Mouse (Mus musculus) gastrocnemius, postnatal 14 days (tissue): Measurements from ENCODE around the gene Utp6. TPM values are rescaled to one million over a fixed set of nuclear protein-coding genes. Genes with fewer than 3 reads are reported as not detected.
"Not testable (repeated sequence)": the region's sequence is repeated elsewhere in the genome, so short reads cannot be mapped to it uniquely, and the experiment has no call there.

Experiments used
- DNase-seq: peaks from one replicate; pipeline ENCODE4 v3.0.0; 2021; ENCODE audit warnings: mixed read lengths
- intact Hi-C: fragments of 180-260 bp; cut with DNase I; formaldehyde crosslinking; loops from one replicate; pipeline ENCODE4 v1.15.1; 2025; ENCODE audit warnings: low total_unique reads
- long read RNA-seq, 2 experiments: library from polyadenylated mRNA; stranded (forward); transcript quantifications; one replicate each; pipeline ENCODE4 v2.0.0; 2021
- total RNA-seq, 2 experiments: library from RNA; stranded (reverse); gene quantifications; 2 replicates each; pipeline ENCODE4 v1.2.3; 2021

The Utp6 gene
- 10 to 100 TPM; 30.8 to 35.4 TPM for total RNA-seq
- long read RNA-seq, experiment 1, transcript Utp6-201 (19 exons, 3,877 nt), result major isoform, 10 of 14 reads
- long read RNA-seq, experiment 1, partial matches to known transcripts, result 3 of 14 reads
- long read RNA-seq, experiment 1, other reads (novel, unspliced or antisense), result 1 of 14 reads
- long read RNA-seq, experiment 2, transcript Utp6-201 (19 exons, 3,877 nt), result major isoform, 13 of 16 reads
- long read RNA-seq, experiment 2, partial matches to known transcripts, result 3 of 16 reads
- long read RNA-seq, experiment 2, other reads (novel, unspliced or antisense), result 0 of 16 reads

- intact Hi-C loops, result no loop called here
Observed at GRCm38 (mm10) chr11:79962125-79962876, at the start of gene Utp6. Gene Utp6, minus strand, starts transcription at chr11:79962390.

GRCm38 (mm10) chr11:79994271-79994988 is 32.2 kb upstream of the Utp6 start:
- intact Hi-C loops, result no loop called here

More at GRCm38 (mm10) chr11:79962125-79962876, at the start of gene Utp6:
- peak; percentile 98 for DNase-seq

GRCm38 (mm10) chr11:79993356-79994270 is 31.4 kb upstream of the Utp6 start:
- no peak for DNase-seq
- intact Hi-C loops, result no loop called here

More at GRCm38 (mm10) chr11:79994271-79994988, 32.2 kb upstream of the Utp6 start:
- DNase-seq, result no peak

- DNase-seq, result peak; percentile 95
Observed at GRCm38 (mm10) chr11:79992592-79993355, 30.6 kb upstream of the Utp6 start, which contains the start of gene Suz12. Gene Suz12, plus strand, starts transcription at chr11:79993106.

GRCm38 (mm10) chr11:79992035-79992591 is 29.9 kb upstream of the Utp6 start:
- intact Hi-C loops, result no loop called here

More at GRCm38 (mm10) chr11:79992592-79993355, 30.6 kb upstream of the Utp6 start, which contains the start of gene Suz12:
- intact Hi-C loops, result no loop called here

GRCm38 (mm10) chr11:79991600-79991999 is 29.4 kb upstream of the Utp6 start:
- no peak for DNase-seq
- intact Hi-C loops, result no loop called here

More at GRCm38 (mm10) chr11:79992035-79992591, 29.9 kb upstream of the Utp6 start:
- no peak for DNase-seq

GRCm38 (mm10) chr11:79990120-79990519 is 27.9 kb upstream of the Utp6 start:
- no peak for DNase-seq
- intact Hi-C loops, result no loop called here

- no peak for DNase-seq
- intact Hi-C loops, result no loop called here
Observed at GRCm38 (mm10) chr11:79987896-79988295, 25.7 kb upstream of the Utp6 start.

- DNase-seq, result no peak
- intact Hi-C loops, result no loop called here
Observed at GRCm38 (mm10) chr11:79986886-79987285, 24.7 kb upstream of the Utp6 start.

GRCm38 (mm10) chr11:79977747-79978146 is 15.6 kb upstream of the Utp6 start:
- DNase-seq, intact Hi-C loops: not testable (repeated sequence)

- DNase-seq, intact Hi-C loops: not testable (repeated sequence)
Observed at GRCm38 (mm10) chr11:79977061-79977460, 14.9 kb upstream of the Utp6 start.

GRCm38 (mm10) chr11:79976645-79977044 is 14.5 kb upstream of the Utp6 start:
- intact Hi-C loops, result not testable (repeated sequence)

GRCm38 (mm10) chr11:79976222-79976621 is 14.0 kb upstream of the Utp6 start:
- intact Hi-C loops, result no loop called here
- no peak for DNase-seq

More at GRCm38 (mm10) chr11:79976645-79977044, 14.5 kb upstream of the Utp6 start:
- not testable (repeated sequence) for DNase-seq

GRCm38 (mm10) chr11:79975377-79975776 is 13.2 kb upstream of the Utp6 start:
- intact Hi-C loops, result no loop called here
- DNase-seq, result no peak

GRCm38 (mm10) chr11:79973626-79974476 is 11.7 kb upstream of the Utp6 start:
- intact Hi-C loops, result no loop called here
- peak; percentile 19 for DNase-seq

GRCm38 (mm10) chr11:79973133-79973532 is 10.9 kb upstream of the Utp6 start:
- no peak for DNase-seq
- intact Hi-C loops, result no loop called here

GRCm38 (mm10) chr11:79967752-79968151 is 5.6 kb upstream of the Utp6 start:
- no peak for DNase-seq

More at GRCm38 (mm10) chr11:79967752-79968151, 5.6 kb upstream of the Utp6 start:
- intact Hi-C loops, result no loop called here
